Mouse (Mus musculus): ENCODE results near the gene 4930518I15Rik. TPM values are rescaled to one million over a fixed set of nuclear protein-coding genes. Genes with fewer than 3 reads are reported as not detected.

4930518I15Rik gene
- polyA plus RNA-seq, 1 experiment: 3.3 TPM

DNA sequence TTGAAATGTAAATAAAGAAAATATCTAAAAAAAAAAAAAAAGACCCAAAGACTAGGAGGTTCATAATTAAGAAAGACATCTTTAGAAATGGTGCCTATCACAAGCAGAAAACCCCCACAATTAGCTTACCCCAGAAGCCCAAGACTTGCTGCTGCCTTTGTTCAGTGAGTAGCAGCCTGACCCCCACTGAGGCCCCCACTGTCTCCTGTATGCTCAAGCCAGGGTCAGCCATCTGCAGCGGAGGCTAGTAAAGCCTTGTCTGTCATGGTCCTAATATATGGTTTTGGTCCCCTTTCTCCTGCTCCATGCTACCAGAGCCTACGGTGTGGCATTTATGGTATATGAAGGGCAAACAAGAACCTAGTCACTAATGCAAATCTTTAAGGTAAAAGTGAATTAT lies 43.6 kb upstream of the 4930518I15Rik start:
- H3K27ac ChIP-seq (ENCODE audit: insufficient read depth, low read length): no peak overlapping the region
- no peaks in the 10 kb centered on the region for H3K27me3 ChIP-seq (ENCODE audit: control insufficient read depth, insufficient read depth, low read length, poor library complexity, severe bottlenecking)
- TF ChIP-seq EP300 (IDR thresholded peaks at IDR 0.05; ENCODE audit: insufficient read depth, low read depth, low read length) (no peak), POLR2A (IDR thresholded peaks at IDR 0.05; ENCODE audit: insufficient read depth, low read length) (no peak), CTCF (IDR thresholded peaks at IDR 0.05; ENCODE audit: low read depth, low read length) (no peak)
- no peaks in the 10 kb centered on the region for H3K4me1 ChIP-seq (ENCODE audit: control insufficient read depth, insufficient read depth, low read length)
- no peaks in the 10 kb centered on the region for H3K36me3 ChIP-seq (ENCODE audit: control insufficient read depth, insufficient read depth, low read length, poor library complexity, severe bottlenecking)
- H3K9me3 ChIP-seq (replicated peaks; ENCODE audit: control insufficient read depth, insufficient read depth, low read length, poor library complexity, severe bottlenecking): no peaks in the 10 kb centered on the region
- H3K9ac ChIP-seq (ENCODE audit: low read depth, poor library complexity, severe bottlenecking): no peak overlapping the region
- no peak overlapping the region for H3K4me3 ChIP-seq (ENCODE audit: low read depth, low read length)

GRCm38 (mm10) chr2:156899184-156899583 lies 41.4 kb upstream of the 4930518I15Rik start:
- TF ChIP-seq CTCF (IDR thresholded peaks at IDR 0.05; ENCODE audit: low read depth, low read length) (no peak), EP300 (IDR thresholded peaks at IDR 0.05; ENCODE audit: insufficient read depth, low read depth, low read length) (no peak), POLR2A (IDR thresholded peaks at IDR 0.05; ENCODE audit: insufficient read depth, low read length) (no peak)
- Histone ChIP-seq H3K9me3 (replicated peaks; ENCODE audit: control insufficient read depth, insufficient read depth, low read length, poor library complexity, severe bottlenecking) (no peaks in the 10 kb centered on the region), H3K36me3 (ENCODE audit: control insufficient read depth, insufficient read depth, low read length, poor library complexity, severe bottlenecking) (no peaks in the 10 kb centered on the region), H3K27me3 (ENCODE audit: control insufficient read depth, insufficient read depth, low read length, poor library complexity, severe bottlenecking) (no peaks in the 10 kb centered on the region), H3K4me3 (ENCODE audit: low read depth, low read length) (no peak overlapping the region), H3K27ac (ENCODE audit: insufficient read depth, low read length) (no peak overlapping the region), H3K4me1 (ENCODE audit: control insufficient read depth, insufficient read depth, low read length) (no peaks in the 10 kb centered on the region), H3K9ac (ENCODE audit: low read depth, poor library complexity, severe bottlenecking) (no peak overlapping the region)

DNA sequence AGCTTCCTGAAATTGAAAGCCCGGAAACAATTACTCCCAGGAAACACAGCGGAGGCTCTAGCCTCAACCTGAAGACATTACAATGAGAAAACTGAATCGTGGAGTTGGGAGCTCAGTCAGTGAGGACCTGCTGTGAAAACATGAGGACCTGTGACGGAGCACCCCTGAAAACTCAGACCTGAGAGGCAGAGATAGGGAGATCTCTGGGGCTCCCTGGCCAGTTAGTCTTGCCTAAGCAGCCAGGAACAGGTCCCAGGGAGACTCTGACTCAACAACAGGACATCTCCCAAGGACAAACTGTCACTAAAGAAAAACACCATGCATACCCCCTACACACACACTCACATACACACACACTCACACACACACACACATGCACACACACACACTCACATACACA lies 40.6 kb upstream of the 4930518I15Rik start:
- TF ChIP-seq EP300 (IDR thresholded peaks at IDR 0.05; ENCODE audit: insufficient read depth, low read depth, low read length): no peak
- TF ChIP-seq CTCF (IDR thresholded peaks at IDR 0.05; ENCODE audit: low read depth, low read length): no peak
- TF ChIP-seq POLR2A (IDR thresholded peaks at IDR 0.05; ENCODE audit: insufficient read depth, low read length): no peak
- Histone ChIP-seq H3K27ac (ENCODE audit: insufficient read depth, low read length) (no peak overlapping the region), H3K27me3 (ENCODE audit: control insufficient read depth, insufficient read depth, low read length, poor library complexity, severe bottlenecking) (no peaks in the 10 kb centered on the region), H3K36me3 (ENCODE audit: control insufficient read depth, insufficient read depth, low read length, poor library complexity, severe bottlenecking) (no peaks in the 10 kb centered on the region), H3K9me3 (replicated peaks; ENCODE audit: control insufficient read depth, insufficient read depth, low read length, poor library complexity, severe bottlenecking) (no peaks in the 10 kb centered on the region), H3K4me1 (ENCODE audit: control insufficient read depth, insufficient read depth, low read length) (no peaks in the 10 kb centered on the region), H3K9ac (ENCODE audit: low read depth, poor library complexity, severe bottlenecking) (no peak overlapping the region), H3K4me3 (ENCODE audit: low read depth, low read length) (no peak overlapping the region)

DNA sequence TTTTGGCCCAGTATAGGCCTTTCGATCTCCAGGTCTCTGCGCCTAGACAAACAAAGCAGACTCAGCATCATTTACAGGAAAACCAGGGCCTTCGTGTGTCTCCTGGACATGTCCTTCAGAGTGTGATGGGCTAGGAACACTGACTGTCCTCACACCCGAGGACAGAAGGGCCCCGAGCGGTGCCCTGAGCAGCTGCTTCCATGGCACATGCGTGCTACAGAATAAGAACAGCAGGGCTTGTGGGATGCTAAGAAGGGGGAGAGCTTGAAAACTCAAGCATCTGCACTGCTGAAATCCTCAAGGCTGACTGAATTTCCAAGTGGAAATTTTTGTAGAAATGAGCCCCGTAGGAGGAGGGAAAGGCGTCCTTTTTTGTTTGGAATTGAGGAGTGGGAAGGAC lies 39.3 kb upstream of the 4930518I15Rik start:
- Histone ChIP-seq H3K9me3 (replicated peaks; ENCODE audit: control insufficient read depth, insufficient read depth, low read length, poor library complexity, severe bottlenecking) (no peaks in the 10 kb centered on the region), H3K27ac (ENCODE audit: insufficient read depth, low read length) (no peak overlapping the region), H3K9ac (ENCODE audit: low read depth, poor library complexity, severe bottlenecking) (no peak overlapping the region), H3K36me3 (ENCODE audit: control insufficient read depth, insufficient read depth, low read length, poor library complexity, severe bottlenecking) (no peaks in the 10 kb centered on the region), H3K4me1 (ENCODE audit: control insufficient read depth, insufficient read depth, low read length) (no peaks in the 10 kb centered on the region), H3K4me3 (ENCODE audit: low read depth, low read length) (no peak overlapping the region), H3K27me3 (ENCODE audit: control insufficient read depth, insufficient read depth, low read length, poor library complexity, severe bottlenecking) (no peaks in the 10 kb centered on the region)
- TF ChIP-seq POLR2A (IDR thresholded peaks at IDR 0.05; ENCODE audit: insufficient read depth, low read length): no peak
- TF ChIP-seq EP300 (IDR thresholded peaks at IDR 0.05; ENCODE audit: insufficient read depth, low read depth, low read length): no peak
- TF ChIP-seq CTCF (IDR thresholded peaks at IDR 0.05; ENCODE audit: low read depth, low read length): no peak

- no peak overlapping the region for H3K9ac ChIP-seq (ENCODE audit: low read depth, poor library complexity, severe bottlenecking)
- no peaks in the 10 kb centered on the region for H3K4me1 ChIP-seq (ENCODE audit: control insufficient read depth, insufficient read depth, low read length)
- H3K36me3 ChIP-seq (ENCODE audit: control insufficient read depth, insufficient read depth, low read length, poor library complexity, severe bottlenecking): no peaks in the 10 kb centered on the region
- no peak overlapping the region for H3K27ac ChIP-seq (ENCODE audit: insufficient read depth, low read length)
- no peaks in the 10 kb centered on the region for H3K9me3 ChIP-seq (replicated peaks; ENCODE audit: control insufficient read depth, insufficient read depth, low read length, poor library complexity, severe bottlenecking)
- no peak for TF ChIP-seq CTCF (IDR thresholded peaks at IDR 0.05; ENCODE audit: low read depth, low read length)
- no peak for TF ChIP-seq POLR2A (IDR thresholded peaks at IDR 0.05; ENCODE audit: insufficient read depth, low read length)
- no peak for TF ChIP-seq EP300 (IDR thresholded peaks at IDR 0.05; ENCODE audit: insufficient read depth, low read depth, low read length)
- no peaks in the 10 kb centered on the region for H3K27me3 ChIP-seq (ENCODE audit: control insufficient read depth, insufficient read depth, low read length, poor library complexity, severe bottlenecking)
- H3K4me3 ChIP-seq (ENCODE audit: low read depth, low read length): no peak overlapping the region
Observed at GRCm38 (mm10) chr2:156896384-156896914, 38.7 kb upstream of the 4930518I15Rik start.

DNA sequence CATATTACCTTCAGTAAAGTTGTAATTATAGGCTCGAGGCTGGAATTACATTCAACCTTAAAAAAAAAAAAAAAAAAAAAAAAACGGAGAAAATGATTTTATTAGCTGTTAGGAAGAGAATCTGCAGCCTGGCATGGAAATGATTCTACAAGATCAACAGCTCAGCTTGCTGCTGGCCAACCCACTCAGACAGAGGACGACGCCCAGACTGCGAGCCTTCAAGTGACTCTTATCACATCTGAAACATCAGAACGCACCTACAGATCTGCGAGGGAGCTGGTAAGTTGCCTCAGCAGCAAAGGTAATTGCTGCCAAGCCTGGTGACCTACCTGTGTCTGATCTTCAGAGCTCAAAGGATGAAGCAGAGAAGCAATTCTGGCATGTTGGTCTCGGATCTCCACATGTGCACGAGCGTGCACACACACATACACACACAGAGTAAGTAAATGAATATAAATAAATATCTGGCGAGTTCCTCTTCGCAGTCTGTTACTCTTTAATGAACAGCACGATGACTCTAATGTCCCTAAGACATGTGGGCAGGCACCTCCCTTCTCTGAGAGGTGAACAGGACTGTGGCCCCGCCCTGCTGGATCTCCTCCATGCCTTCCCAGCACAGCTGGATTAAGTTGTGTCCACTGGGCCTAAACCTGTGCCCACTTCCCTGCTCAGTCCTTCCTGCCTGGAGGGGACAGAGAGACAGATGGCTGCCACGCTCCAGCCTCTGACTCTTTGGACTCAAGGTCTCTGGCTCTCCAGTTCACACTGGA lies 36.9 kb upstream of the 4930518I15Rik start:
- H3K9me3 ChIP-seq (replicated peaks; ENCODE audit: control insufficient read depth, insufficient read depth, low read length, poor library complexity, severe bottlenecking): no peaks in the 10 kb centered on the region
- no peaks in the 10 kb centered on the region for H3K27me3 ChIP-seq (ENCODE audit: control insufficient read depth, insufficient read depth, low read length, poor library complexity, severe bottlenecking)
- no peak overlapping the region for H3K27ac ChIP-seq (ENCODE audit: insufficient read depth, low read length)
- H3K36me3 ChIP-seq (ENCODE audit: control insufficient read depth, insufficient read depth, low read length, poor library complexity, severe bottlenecking): no peaks in the 10 kb centered on the region
- no peak overlapping the region for H3K4me3 ChIP-seq (ENCODE audit: low read depth, low read length)
- TF ChIP-seq EP300 (IDR thresholded peaks at IDR 0.05; ENCODE audit: insufficient read depth, low read depth, low read length): no peak
- no peak overlapping the region for H3K9ac ChIP-seq (ENCODE audit: low read depth, poor library complexity, severe bottlenecking)
- H3K4me1 ChIP-seq (ENCODE audit: control insufficient read depth, insufficient read depth, low read length): no peaks in the 10 kb centered on the region

Data from ES-Bruce4 (cell line).